Mouse (Mus musculus) monocyte, adult 5-6 weeks (primary cell): ENCODE results near the gene Mmp2. TPM values are rescaled to one million over a fixed set of nuclear protein-coding genes. Genes with fewer than 3 reads are reported as not detected.

Experiments
- ATAC-seq: fragments of 153-309, 156-312 bp; replicated peaks from 2 replicates; pipeline ENCODE4 v1.8.0; 2017; ENCODE audit warnings: mild to moderate bottlenecking; ENCODE audit not compliant: low TSS enrichment, insufficient number of reproducible peaks, severe bottlenecking, poor library complexity, low FRiP score
- total RNA-seq: library from RNA; stranded (forward); fragments of 200-1000, 200-491, 200-594 nt; gene quantifications from 3 replicates; pipeline ENCODE4 v1.2.3, GENCODE M21; 2017

Mmp2 gene
- total RNA-seq, 1 experiment from 2014 or later: not detected

DNA sequence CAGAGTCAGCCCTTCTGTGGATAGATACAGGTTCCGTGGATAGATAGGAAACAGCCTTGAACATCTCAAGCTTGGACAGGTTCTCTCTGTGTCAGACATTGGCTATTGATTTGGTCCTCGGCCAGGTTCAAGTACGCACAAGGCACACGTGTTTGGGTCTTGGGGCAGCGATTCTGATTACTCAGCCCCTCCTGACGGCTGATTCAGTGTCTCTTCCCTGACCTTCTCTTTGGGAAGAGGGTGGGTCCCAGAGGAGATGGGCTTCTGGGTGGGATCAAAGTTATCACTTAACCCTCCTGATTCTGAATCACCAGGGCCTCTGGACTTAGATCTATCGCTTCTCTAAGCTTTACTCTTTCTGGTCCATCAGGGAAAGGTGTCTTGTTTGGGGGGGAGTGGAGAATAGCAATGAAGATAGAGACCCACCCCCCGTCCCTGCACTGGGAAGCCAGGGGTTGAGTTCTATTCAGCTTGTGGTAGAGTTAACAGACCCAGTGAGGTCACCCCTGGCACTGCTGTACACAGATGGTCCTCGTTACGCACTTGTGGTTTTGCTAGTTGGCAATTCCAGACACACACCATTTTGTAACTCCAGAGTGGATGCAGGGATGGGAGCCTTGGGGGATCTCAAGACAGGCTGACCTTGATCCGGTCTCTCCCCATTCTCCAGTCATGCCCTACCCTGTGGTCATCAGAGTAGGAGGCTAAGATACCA lies 7.9 kb downstream of the Mmp2 start:
- no peak for ATAC-seq

DNA sequence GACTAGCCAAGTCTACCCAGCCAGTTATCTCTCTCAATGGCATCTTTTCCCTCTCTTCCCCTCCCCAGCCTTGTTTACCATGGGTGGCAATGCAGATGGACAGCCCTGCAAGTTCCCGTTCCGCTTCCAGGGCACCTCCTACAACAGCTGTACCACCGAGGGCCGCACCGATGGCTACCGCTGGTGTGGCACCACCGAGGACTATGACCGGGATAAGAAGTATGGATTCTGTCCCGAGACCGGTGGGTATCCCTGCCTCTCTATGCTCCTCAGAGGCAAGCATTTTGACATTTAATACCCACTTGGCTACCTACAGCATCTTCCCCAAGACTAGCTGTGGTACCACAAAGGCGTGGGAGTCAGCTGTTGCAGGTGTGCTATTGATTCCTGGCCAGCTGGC lies 8.8 kb downstream of the Mmp2 start:
- no peak for ATAC-seq

DNA sequence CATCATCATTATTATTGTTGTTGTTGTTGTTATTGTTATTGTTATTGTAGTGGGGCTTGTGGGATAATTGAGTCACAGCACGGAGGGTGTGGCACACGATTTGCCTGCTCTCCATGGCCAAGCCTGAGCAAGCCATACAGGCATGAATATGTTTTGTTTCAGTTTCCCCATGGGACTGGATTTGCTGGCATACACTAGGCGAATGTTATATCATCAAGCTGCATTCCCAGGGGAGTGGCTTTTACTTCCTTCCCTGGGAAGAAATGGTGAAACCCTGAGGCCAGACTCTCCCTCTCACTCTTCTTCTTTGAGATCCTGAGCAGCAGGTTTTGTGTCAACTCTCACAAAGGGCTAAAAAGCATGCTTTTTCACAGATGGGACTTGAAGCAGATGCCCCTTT lies 11.5 kb downstream of the Mmp2 start:
- no peak for ATAC-seq

DNA sequence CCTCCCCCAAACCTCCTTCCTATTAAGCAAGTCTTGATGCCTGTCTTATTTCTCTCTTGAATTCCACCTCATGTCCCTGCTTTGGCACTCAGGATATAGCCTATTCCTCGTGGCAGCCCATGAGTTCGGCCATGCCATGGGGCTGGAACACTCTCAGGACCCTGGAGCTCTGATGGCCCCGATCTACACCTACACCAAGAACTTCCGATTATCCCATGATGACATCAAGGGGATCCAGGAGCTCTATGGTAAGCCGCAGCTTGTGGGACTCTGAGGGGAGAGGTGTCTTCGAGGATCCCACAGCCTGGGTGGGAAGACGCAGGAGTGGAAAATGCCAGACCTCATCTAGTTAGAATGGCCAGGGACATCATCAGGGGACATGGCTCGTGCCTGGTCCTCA lies 12.1 kb downstream of the Mmp2 start:
- no peak for ATAC-seq

DNA sequence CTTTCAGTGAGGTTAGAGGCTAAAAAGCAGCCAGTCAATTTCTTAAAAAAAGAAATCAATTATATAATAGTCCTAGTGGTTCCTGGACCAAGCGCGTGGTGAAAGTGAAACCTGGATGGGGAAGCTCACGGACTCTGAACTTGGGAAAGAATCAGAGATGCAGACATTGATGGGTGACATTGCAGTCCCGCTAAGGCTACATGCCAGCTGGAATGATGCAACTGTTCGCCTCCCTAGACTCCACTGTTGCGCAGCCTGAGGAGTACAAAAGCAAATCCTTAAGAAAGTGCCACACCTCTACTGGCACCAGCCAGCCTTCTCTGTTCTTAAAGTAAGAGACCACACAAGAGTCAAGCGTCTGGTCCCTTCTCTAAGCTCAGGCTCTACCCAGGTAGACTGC lies 12.8 kb downstream of the Mmp2 start:
- ATAC-seq: peak; percentile 67

DNA sequence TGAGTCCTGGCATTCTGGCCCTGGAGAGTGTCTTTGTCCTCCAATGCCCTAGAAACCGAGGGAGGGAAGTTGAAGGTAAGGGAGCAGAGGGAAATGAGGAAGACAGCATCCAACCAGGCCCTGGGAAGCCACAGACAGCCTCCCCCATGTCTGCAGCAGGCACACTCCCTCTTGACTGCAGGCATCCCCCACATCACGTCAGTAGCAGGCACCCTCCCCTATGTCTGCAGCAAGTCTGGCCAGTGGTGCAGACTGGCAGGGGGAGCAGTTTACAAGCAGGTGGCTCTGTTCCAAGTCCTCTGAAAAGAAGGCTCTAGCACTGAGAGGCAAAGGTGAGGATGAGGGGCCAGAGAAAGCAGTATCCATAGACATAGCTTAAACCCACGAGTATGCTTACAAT lies 19.6 kb downstream of the Mmp2 start:
- no peak for ATAC-seq

DNA sequence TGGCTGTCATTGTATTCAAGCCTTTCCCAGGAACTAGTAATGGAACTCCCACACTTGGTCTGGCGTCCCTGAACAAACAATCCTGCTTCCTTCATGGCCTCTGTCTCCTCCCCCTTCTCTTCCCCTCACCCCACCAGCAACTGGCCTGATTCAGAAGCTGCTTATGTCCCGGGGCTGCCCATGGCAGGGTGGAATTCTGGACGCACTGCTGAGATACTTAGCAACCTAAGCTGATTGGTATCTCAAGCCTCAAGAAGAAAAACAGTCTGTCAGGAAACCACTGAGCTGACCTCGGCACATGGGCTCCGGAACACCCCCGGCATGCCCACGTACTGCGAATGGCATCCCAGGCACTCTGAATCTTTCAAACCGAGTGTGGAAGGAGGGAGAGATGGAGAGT lies 20.2 kb downstream of the Mmp2 start:
- no peak for ATAC-seq

DNA sequence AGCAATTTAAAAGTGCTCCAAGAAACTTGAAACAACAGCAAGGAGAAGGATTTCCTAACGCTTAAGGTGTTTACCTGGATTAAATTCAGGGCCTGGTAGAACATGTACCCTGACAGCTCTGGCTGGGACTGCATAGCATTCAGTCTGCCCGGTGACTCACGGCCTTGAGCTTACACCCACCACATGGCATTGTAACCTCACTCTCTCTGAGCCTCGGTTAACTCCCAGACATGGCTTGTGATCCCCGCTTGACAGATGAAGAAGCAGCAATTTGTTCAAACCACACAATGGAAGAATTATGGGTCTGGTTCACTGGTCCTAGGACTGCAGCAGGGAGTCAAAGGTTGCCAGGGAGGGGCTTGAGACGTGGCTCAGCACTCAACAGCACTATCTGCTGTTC lies 22.2 kb downstream of the Mmp2 start:
- ATAC-seq: no peak

DNA sequence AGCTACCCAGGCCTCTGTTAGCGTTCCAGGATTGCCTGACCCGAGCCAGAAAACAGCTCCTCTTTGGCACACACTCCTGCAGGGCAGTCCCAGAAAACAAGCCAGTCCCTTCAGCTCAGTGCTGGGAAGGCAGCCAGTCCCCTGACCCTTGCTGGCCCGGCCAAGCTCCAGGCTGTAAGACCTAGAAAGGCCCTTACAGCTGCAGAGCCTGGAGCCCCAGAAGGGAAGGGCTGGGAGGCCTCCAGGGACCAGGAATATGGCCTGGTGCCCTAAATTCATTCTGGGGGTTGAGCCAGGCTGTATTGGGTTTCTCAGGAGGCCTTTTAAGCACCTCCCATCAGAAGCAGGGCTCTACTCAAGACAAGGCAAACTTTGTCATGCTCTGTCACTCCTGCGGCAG lies 23.1 kb downstream of the Mmp2 start:
- ATAC-seq: no peak

DNA sequence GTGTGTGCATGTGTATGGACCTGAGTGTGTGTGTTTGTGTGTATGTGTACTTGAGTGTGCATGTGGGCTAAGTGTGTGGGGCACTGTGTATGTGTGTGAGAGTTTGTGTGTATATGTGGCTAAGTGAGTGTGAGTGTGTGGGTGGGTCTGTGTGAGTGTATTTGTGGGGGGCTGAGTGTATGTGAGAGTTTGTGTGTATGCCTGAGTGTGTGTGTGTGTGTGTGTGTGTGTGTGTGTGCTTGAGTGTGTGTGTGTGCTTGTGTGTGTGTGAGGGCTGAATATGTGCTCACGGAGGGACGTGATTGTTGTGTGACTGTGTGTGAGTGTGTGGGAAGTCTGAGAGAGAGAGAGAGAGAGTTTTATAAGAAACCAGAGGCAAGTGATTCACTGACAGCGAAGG lies 24.3 kb downstream of the Mmp2 start:
- no peak for ATAC-seq

DNA sequence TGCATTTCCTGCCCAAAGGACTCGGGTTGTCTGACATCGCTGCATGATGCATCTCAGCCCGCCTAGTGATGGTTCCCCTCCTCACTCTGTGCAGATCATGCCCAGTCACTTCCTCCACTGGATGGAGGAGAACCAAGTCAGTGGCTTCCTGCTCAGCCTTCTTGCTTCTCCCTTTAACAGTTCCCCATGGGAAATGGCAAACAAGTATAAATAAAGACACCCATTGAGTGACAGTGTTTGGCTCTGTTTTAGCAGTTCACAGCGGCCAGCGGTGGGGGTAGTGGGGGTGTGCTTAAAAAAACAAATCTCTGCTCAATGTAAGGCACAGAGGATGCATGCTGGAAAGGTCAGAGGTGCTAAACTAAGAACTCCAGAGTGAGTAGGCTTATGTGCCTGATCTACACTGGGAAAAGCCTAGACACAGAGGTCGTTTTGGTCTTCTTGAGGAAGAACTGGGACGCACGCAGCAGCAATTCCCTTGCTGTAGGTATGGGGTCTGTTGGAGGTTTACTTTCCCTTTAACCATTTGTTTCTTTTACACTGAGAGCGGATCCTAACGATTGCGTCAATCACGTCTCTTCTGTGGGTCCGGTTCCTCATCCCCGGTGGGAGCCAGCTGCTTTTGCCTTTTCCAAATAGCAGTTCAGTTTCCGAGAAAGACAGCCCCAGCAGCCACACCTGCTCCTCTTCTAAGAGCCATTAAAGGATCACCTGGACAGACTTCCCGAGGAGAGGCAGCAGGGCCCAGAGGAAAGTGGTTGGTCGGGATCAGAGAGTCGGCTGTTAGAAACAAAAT lies 26.3 kb downstream of the Mmp2 start:
- ATAC-seq: peak; percentile 62

DNA sequence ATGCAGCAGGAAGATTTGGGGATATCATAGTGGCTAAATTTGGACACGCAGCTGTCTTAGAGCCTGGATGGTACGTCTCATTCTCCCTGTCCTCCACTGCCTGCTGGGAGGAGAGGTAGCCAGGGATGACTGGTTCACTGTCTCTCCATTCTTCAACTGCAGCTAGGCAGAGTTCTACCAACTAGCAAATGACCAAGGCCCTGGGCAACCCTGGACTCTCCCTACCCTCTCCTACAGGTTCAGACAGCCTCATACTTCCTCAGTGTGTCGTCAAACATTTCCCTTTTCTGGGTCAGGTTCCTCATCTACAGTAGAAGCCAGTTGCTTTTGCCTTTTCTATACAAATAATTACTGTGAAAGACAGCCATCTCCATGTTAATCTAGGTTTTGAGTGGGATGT lies 27.6 kb downstream of the Mmp2 start:
- peak; percentile 71 for ATAC-seq

DNA sequence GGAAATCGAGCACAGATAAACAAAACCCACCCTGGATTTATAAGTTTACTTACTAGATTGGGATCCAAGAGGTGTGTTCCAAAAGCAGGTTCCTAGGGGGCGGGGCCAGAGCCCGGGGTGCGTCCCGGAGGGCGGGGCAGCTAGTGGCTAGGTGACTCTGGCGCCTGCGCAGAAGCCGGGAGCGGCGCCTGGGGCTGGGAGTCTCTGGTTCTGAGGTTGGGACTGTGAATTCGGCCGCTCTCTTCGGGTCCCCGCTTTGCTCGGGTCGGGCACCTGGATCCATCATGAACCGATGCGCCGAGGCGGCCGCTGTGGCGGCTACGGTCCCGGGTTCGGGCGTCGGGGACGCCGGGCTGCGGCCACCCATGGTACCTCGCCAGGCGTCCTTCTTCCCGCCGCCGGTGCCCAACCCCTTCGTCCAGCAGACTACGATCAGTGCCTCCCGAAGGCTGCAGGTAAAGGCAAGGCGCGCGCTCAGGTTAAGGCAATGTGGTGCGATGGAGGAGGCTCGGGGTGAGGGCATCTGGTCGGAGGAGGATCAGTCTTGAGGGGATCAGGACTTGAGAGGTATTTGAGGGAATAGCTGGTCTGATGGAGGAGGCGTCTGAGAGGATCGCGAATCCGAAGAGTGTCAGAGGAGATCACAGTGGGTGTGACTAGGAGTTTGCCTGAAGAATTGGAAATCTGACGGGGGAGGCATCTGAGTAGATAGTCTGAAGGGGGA lies 28.2 kb downstream of the Mmp2 start, which contains the start of gene Lpcat2:
Gene Lpcat2, plus strand, starts transcription at position 169 of the 724 bp plus-strand sequence.
- ATAC-seq: no peak

DNA sequence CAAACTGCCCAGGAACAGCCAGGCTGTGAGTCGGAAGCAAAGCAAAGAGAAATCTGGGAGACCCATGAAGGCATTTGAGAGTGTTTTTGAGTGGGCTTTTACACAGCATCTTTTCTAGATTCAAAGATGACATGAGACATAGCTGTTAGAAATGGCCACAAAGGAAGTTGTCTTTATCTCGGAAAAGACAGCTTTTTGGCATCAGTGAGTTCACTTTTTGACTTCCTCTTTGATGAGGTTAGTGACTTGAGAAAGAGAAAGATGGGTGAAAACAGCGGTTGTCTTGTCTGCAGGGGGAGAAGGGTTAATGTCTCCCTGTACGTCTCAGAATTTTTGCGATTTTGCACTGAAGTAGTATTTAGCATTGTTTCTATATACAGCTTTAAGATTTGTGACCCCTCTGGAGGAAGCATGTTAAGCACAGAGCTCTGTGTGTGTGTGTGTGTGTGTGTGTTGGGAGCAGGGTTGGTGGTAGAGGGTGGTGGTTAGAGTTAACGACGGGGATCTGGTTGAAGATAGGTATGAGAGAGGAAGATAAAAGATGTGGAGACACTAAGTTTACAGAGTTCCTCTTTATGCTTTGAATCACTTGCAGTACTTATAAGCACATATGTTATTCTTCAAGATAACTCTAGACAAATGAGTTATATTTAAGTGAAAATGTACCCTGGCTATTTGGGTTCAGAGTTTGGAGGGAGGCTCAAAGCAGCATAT lies 29.3 kb downstream of the Mmp2 start:
- no peak for ATAC-seq

DNA sequence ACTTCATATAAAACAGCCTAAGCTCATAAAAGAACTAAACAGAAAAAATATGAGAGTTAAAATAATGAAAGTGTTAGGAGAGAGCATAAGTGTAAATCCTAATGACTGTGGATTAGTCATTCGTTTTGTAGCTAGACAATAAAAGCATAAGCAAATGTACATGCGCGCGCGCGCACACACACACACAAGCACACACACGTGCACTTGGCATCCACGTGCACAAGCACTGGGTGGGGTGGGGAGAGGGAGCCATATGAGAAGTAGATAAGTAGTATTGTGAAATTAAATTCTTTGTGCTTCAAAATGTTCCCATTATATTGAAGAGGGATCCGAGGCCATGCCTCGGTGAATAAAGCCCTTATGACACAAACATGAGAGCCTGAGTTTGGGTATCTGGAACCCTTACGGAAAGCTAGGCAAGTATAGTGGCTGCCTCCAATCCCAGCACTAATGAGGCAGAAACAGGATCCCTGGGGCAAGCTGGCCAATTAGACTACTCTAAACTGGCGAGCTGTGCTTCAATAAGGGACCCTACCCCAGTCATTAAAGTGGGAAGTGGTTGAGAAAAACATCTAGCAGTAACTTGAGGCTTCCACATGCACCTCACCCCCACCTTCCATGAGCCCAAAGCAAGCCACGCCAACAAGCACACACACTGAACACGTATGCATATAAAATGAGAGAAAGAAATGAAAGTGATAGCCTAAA lies 31.5 kb downstream of the Mmp2 start:
- no peak for ATAC-seq

DNA sequence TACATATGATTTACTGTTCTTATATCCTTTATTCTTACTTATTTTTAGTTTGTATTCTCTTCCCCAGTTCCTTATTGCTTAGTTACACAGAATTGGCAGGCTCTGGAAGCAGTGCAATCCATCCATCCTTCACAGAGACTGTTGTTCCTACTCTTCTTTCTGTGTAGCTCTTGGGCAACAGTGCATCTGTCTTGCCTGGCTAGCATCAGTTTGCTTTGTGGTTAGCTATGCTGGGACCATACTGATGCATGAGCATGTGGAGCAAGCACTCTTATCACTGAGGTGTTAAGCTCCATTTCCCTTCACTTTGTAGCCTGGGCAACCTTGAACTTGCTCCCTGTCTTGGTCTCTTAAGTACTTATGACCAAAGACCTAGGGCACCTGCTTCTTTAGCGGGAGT lies 34.9 kb downstream of the Mmp2 start:
- no peak for ATAC-seq

DNA sequence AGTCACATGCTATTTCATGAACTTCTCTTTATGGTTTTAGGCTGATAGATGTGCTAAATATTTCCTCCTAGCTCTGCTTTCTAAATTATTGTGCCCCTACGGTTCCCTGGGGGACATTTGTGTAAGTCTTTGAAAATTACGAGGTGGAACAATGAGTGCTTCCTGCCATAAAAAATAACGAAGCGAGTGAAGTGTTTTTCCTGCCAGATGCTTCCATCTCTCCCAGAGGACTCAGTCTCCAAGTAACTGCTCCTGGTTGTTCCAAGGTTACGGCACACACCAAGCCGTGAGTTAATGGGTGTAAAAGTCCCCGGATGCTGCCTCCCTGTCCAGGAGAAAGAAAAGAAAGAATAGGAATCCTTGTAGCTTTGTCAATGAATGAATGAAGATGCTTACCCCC lies 43.2 kb downstream of the Mmp2 start:
- no peak for ATAC-seq

DNA sequence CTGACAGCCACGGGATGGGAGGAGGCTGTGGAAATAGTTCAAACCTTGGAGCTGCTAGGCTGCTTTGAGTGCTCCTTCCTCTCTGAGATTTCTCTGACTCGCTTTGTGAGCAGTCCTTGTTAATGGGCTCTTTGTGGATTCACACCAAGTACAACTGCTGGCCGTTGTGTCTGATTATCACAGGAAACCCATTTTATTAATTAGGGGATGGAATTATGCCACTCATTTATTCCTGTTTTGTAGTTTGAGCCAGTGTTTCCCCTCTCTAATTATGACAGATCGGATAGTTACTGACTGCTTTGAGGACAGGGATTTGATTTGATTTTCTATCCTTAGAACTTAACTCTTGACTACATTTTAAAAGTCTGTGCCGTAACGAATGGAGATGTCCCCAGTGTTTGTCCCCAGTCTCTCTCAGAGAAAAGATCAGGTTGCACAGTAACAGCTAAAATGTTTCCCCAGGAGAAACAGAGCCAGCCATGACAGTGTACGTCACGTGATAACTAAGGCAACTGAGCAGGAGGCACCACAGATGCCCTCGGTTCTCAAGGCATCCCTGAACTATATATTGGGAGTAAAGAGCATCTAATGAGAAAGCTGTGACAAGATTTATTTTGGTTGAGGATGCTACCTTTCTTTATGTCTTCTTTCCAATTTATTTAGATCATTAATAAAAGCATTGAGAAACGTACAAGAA lies 45.1 kb downstream of the Mmp2 start:
- ATAC-seq: no peak
